Mouse (Mus musculus): Measurements from ENCODE around the gene Ciapin1. TPM values are rescaled to one million over a fixed set of nuclear protein-coding genes. Genes with fewer than 3 reads are reported as not detected.
"Not testable (repeated sequence)": the region's sequence is repeated elsewhere in the genome, so short reads cannot be mapped to it uniquely, and the experiment has no call there.

The Ciapin1 gene
- polyA plus RNA-seq, 1 experiment from 2014 or later: 193 TPM

GRCm38 (mm10) chr8:94838600-94838999 is 442 bp upstream of the Ciapin1 start:
- no peaks in the 10 kb centered on the region for H3K9me3 ChIP-seq
- WGBS: under 1% methylated on average over 24 of the region's 24 CpGs
- peak overlapping the region; percentile 93 for H3K27ac ChIP-seq (replicated peaks)
- DNase-seq (ENCODE audit: low spot score): no peak
- peaks cover 17% of the 10 kb centered on the region for H3K4me1 ChIP-seq
- H3K4me3 ChIP-seq: peak overlapping the region; percentile 91
- no peaks in the 10 kb centered on the region; the same call in 1 of the 2 replicates for H3K36me3 ChIP-seq (replicated peaks)
- no peaks in the 10 kb centered on the region for H3K27me3 ChIP-seq (replicated peaks; ENCODE audit: low read depth, poor library complexity, severe bottlenecking)

- 61% methylated on average over 11 of the region's 11 CpGs for WGBS
- no peaks in the 10 kb centered on the region for H3K27me3 ChIP-seq (replicated peaks; ENCODE audit: low read depth, poor library complexity, severe bottlenecking)
- no peaks in the 10 kb centered on the region for H3K9me3 ChIP-seq
- H3K4me1 ChIP-seq: peaks cover 17% of the 10 kb centered on the region
- peak overlapping the region; percentile 91 for H3K4me3 ChIP-seq
- H3K27ac ChIP-seq (replicated peaks): no peak overlapping the region
- no peak for DNase-seq (ENCODE audit: low spot score)
- peaks cover 11% of the 10 kb centered on the region for H3K36me3 ChIP-seq (replicated peaks)
Observed at GRCm38 (mm10) chr8:94836456-94837240, 1.5 kb downstream of the Ciapin1 start.

GRCm38 (mm10) chr8:94835751-94836150 is 2.4 kb downstream of the Ciapin1 start:
- 95% methylated on average over 13 of the region's 13 CpGs for WGBS
- not testable (repeated sequence) for H3K27ac ChIP-seq (replicated peaks); H3K27me3 ChIP-seq (replicated peaks; ENCODE audit: low read depth, poor library complexity, severe bottlenecking); DNase-seq (ENCODE audit: low spot score); H3K4me3 ChIP-seq; H3K9me3 ChIP-seq
- H3K4me1 ChIP-seq: peaks cover 17% of the 10 kb centered on the region
- peaks cover 20% of the 10 kb centered on the region for H3K36me3 ChIP-seq (replicated peaks)

GRCm38 (mm10) chr8:94833901-94834405 is 4.2 kb downstream of the Ciapin1 start:
- not testable (repeated sequence) for H3K27me3 ChIP-seq (replicated peaks; ENCODE audit: low read depth, poor library complexity, severe bottlenecking); DNase-seq (ENCODE audit: low spot score); H3K27ac ChIP-seq (replicated peaks); H3K9me3 ChIP-seq; H3K4me3 ChIP-seq
- WGBS: 82% methylated on average over 7 of the region's 7 CpGs
- Histone ChIP-seq H3K4me1 (peaks cover 14% of the 10 kb centered on the region), H3K36me3 (replicated peaks) (peaks cover 38% of the 10 kb centered on the region)

GRCm38 (mm10) chr8:94828284-94828683 is 9.9 kb downstream of the Ciapin1 start:
- Histone ChIP-seq H3K27me3 (replicated peaks; ENCODE audit: low read depth, poor library complexity, severe bottlenecking) (no peaks in the 10 kb centered on the region), H3K36me3 (replicated peaks) (peaks cover 93% of the 10 kb centered on the region), H3K27ac (replicated peaks) (no peak overlapping the region), H3K4me1 (no peaks in the 10 kb centered on the region), H3K9me3 (peaks cover 5% of the 10 kb centered on the region; the same call in 1 of the 2 replicates), H3K4me3 (no peak overlapping the region)
- 89% methylated on average over 6 of the region's 6 CpGs for WGBS
- no peak for DNase-seq (ENCODE audit: low spot score)

GRCm38 (mm10) chr8:94826210-94826609 is 11.9 kb downstream of the Ciapin1 start:
- no peak for DNase-seq (ENCODE audit: low spot score)
- Histone ChIP-seq H3K36me3 (replicated peaks) (peaks cover 98% of the 10 kb centered on the region), H3K27me3 (replicated peaks; ENCODE audit: low read depth, poor library complexity, severe bottlenecking) (no peaks in the 10 kb centered on the region), H3K9me3 (peaks cover 5% of the 10 kb centered on the region; the same call in 1 of the 2 replicates), H3K4me3 (no peak overlapping the region), H3K27ac (replicated peaks) (no peak overlapping the region), H3K4me1 (peaks cover 7% of the 10 kb centered on the region; the same call in 1 of the 2 replicates)
- WGBS: 89% methylated on average over 5 of the region's 5 CpGs

GRCm38 (mm10) chr8:94825170-94825569 is 13.0 kb downstream of the Ciapin1 start:
- DNase-seq (ENCODE audit: low spot score): no peak
- Histone ChIP-seq H3K36me3 (replicated peaks) (peaks cover 98% of the 10 kb centered on the region), H3K9me3 (peaks cover under 1% of the 10 kb centered on the region; the same call in 1 of the 2 replicates), H3K27me3 (replicated peaks; ENCODE audit: low read depth, poor library complexity, severe bottlenecking) (no peaks in the 10 kb centered on the region), H3K4me1 (peaks cover 7% of the 10 kb centered on the region; the same call in 1 of the 2 replicates), H3K27ac (replicated peaks) (no peak overlapping the region), H3K4me3 (no peak overlapping the region)
- WGBS: 90% methylated on average over 6 of the region's 6 CpGs

- H3K4me3 ChIP-seq: no peak overlapping the region
- 81% methylated on average over 23 of the region's 23 CpGs for WGBS
- peaks cover 81% of the 10 kb centered on the region for H3K36me3 ChIP-seq (replicated peaks)
- H3K27me3 ChIP-seq (replicated peaks; ENCODE audit: low read depth, poor library complexity, severe bottlenecking): no peaks in the 10 kb centered on the region
- peak; percentile 65 for DNase-seq (ENCODE audit: low spot score)
- H3K27ac ChIP-seq (replicated peaks): no peak overlapping the region
- peaks cover 7% of the 10 kb centered on the region; the same call in 1 of the 2 replicates for H3K4me1 ChIP-seq
- no peaks in the 10 kb centered on the region for H3K9me3 ChIP-seq
Observed at GRCm38 (mm10) chr8:94822637-94823560, 15.3 kb downstream of the Ciapin1 start.

- no peak overlapping the region for H3K27ac ChIP-seq (replicated peaks)
- H3K36me3 ChIP-seq (replicated peaks): peaks cover 68% of the 10 kb centered on the region
- no peak overlapping the region for H3K4me3 ChIP-seq
- H3K9me3 ChIP-seq: no peaks in the 10 kb centered on the region
- H3K27me3 ChIP-seq (replicated peaks; ENCODE audit: low read depth, poor library complexity, severe bottlenecking): no peaks in the 10 kb centered on the region
- no peak for DNase-seq (ENCODE audit: low spot score)
- peaks cover 7% of the 10 kb centered on the region; the same call in 1 of the 2 replicates for H3K4me1 ChIP-seq
- WGBS: 88% methylated on average over 2 of the region's 2 CpGs
Observed at GRCm38 (mm10) chr8:94821381-94821780, 16.8 kb downstream of the Ciapin1 start.

GRCm38 (mm10) chr8:94820553-94820952 is 17.6 kb downstream of the Ciapin1 start:
- no peak for DNase-seq (ENCODE audit: low spot score)
- H3K27ac ChIP-seq (replicated peaks): no peak overlapping the region
- no peak overlapping the region for H3K4me3 ChIP-seq
- H3K9me3 ChIP-seq: no peaks in the 10 kb centered on the region
- 83% methylated on average over 7 of the region's 7 CpGs for WGBS
- H3K36me3 ChIP-seq (replicated peaks): peaks cover 60% of the 10 kb centered on the region
- H3K4me1 ChIP-seq: peaks cover 7% of the 10 kb centered on the region; the same call in 1 of the 2 replicates
- H3K27me3 ChIP-seq (replicated peaks; ENCODE audit: low read depth, poor library complexity, severe bottlenecking): no peaks in the 10 kb centered on the region

GRCm38 (mm10) chr8:94819671-94820179 is 18.4 kb downstream of the Ciapin1 start:
- Histone ChIP-seq H3K27ac (replicated peaks) (no peak overlapping the region), H3K27me3 (replicated peaks; ENCODE audit: low read depth, poor library complexity, severe bottlenecking) (no peaks in the 10 kb centered on the region), H3K4me1 (peaks cover 7% of the 10 kb centered on the region; the same call in 1 of the 2 replicates), H3K36me3 (replicated peaks) (peaks cover 52% of the 10 kb centered on the region), H3K4me3 (no peak overlapping the region), H3K9me3 (no peaks in the 10 kb centered on the region)
- no peak for DNase-seq (ENCODE audit: low spot score)
- 79% methylated on average over 6 of the region's 6 CpGs for WGBS

- DNase-seq (ENCODE audit: low spot score): no peak
- Histone ChIP-seq H3K4me3 (no peak overlapping the region), H3K4me1 (peaks cover 5% of the 10 kb centered on the region; the same call in 1 of the 2 replicates), H3K27me3 (replicated peaks; ENCODE audit: low read depth, poor library complexity, severe bottlenecking) (no peaks in the 10 kb centered on the region), H3K9me3 (no peaks in the 10 kb centered on the region), H3K27ac (replicated peaks) (no peak overlapping the region), H3K36me3 (replicated peaks) (peaks cover 34% of the 10 kb centered on the region)
- WGBS: 92% methylated on average over 11 of the region's 11 CpGs
Observed at GRCm38 (mm10) chr8:94817933-94818332, 20.2 kb downstream of the Ciapin1 start.

Measured in embryonic facial prominence, embryonic 10.5 days (tissue).